Mouse (Mus musculus): ENCODE data around the gene Spdef.
A peak's percentile ranks its signal among the peaks of the same experiment; 100 is the strongest.

Spdef gene

GRCm38 (mm10) chr17:27725011-27725410 is 3.7 kb downstream of the Spdef start:
- DNase-seq (ENCODE audit: low read depth): no peak

- peak; percentile 42 for DNase-seq (ENCODE audit: low read depth)
Observed at GRCm38 (mm10) chr17:27724327-27724726, 4.4 kb downstream of the Spdef start.

GRCm38 (mm10) chr17:27721125-27721664 is 7.6 kb downstream of the Spdef start:
- DNase-seq (ENCODE audit: low read depth): peak; percentile 39

- DNase-seq (ENCODE audit: low read depth): no peak
Observed at GRCm38 (mm10) chr17:27720326-27720725, 8.4 kb downstream of the Spdef start.

GRCm38 (mm10) chr17:27719663-27720062 is 9.1 kb downstream of the Spdef start:
- DNase-seq (ENCODE audit: low read depth): no peak

- peak; percentile 36 for DNase-seq (ENCODE audit: low read depth)
Observed at GRCm38 (mm10) chr17:27718250-27718649, 10.5 kb downstream of the Spdef start.

GRCm38 (mm10) chr17:27716804-27717203 is 12.0 kb downstream of the Spdef start:
- no peak for DNase-seq (ENCODE audit: low read depth)

GRCm38 (mm10) chr17:27712832-27713231 is 15.9 kb downstream of the Spdef start:
- no peak for DNase-seq (ENCODE audit: low read depth)

- no peak for DNase-seq (ENCODE audit: low read depth)
Observed at GRCm38 (mm10) chr17:27709650-27710049, 19.1 kb downstream of the Spdef start.

GRCm38 (mm10) chr17:27707954-27708661 is 20.6 kb downstream of the Spdef start:
- DNase-seq (ENCODE audit: low read depth): peak; percentile 74

GRCm38 (mm10) chr17:27705661-27706060 is 23.1 kb downstream of the Spdef start:
- DNase-seq (ENCODE audit: low read depth): no peak

- peak; percentile 83 for DNase-seq (ENCODE audit: low read depth)
Observed at GRCm38 (mm10) chr17:27703961-27704621, 24.7 kb downstream of the Spdef start.

GRCm38 (mm10) chr17:27702518-27702917 is 26.2 kb downstream of the Spdef start:
- peak; percentile 24 for DNase-seq (ENCODE audit: low read depth)

GRCm38 (mm10) chr17:27701856-27702255 is 26.9 kb downstream of the Spdef start:
- DNase-seq (ENCODE audit: low read depth): no peak

GRCm38 (mm10) chr17:27700812-27701211 is 27.9 kb downstream of the Spdef start:
- DNase-seq (ENCODE audit: low read depth): no peak

GRCm38 (mm10) chr17:27699641-27700244 is 29.0 kb downstream of the Spdef start:
- DNase-seq (ENCODE audit: low read depth): no peak

- no peak for DNase-seq (ENCODE audit: low read depth)
Observed at GRCm38 (mm10) chr17:27690993-27691693, 37.6 kb downstream of the Spdef start.

GRCm38 (mm10) chr17:27686395-27686794 is 42.4 kb downstream of the Spdef start:
- DNase-seq (ENCODE audit: low read depth): no peak

- DNase-seq (ENCODE audit: low read depth): no peak
Observed at GRCm38 (mm10) chr17:27685550-27685913, 43.2 kb downstream of the Spdef start.

- DNase-seq (ENCODE audit: low read depth): no peak
Observed at GRCm38 (mm10) chr17:27684886-27685549, 43.7 kb downstream of the Spdef start.

- no peak for DNase-seq (ENCODE audit: low read depth)
Observed at GRCm38 (mm10) chr17:27678924-27679813, 49.6 kb downstream of the Spdef start.
